Mouse (Mus musculus) midbrain, embryonic 14.5 days (tissue): ENCODE results near the gene Cblb. TPM values are rescaled to one million over a fixed set of nuclear protein-coding genes. Genes with fewer than 3 reads are reported as not detected.

Experiments
- ATAC-seq: fragments of 200-750 bp; cut with Nextera tagmentation; 2 replicates; pipeline ENCODE4 v1.8.0; 2017; ENCODE audit warnings: moderate number of reproducible peaks, moderate library complexity; ENCODE audit not compliant: low FRiP score, low TSS enrichment
- DNase-seq: peaks from one replicate; pipeline ENCODE4 v3.0.0-alpha.2; 2015
- H3K27ac ChIP-seq: fragments of 300-500 bp; sonication (generic); replicated peaks from 2 replicates; pipeline ENCODE4 v1.5.1; 2014; ENCODE audit warnings: mild to moderate bottlenecking, low read depth, low read length, moderate library complexity
- H3K27me3 ChIP-seq: fragments of 300-500 bp; sonication (generic); 2 replicates; pipeline ENCODE4 v1.6.1; 2014; ENCODE audit warnings: low read length, control low read depth, mixed read lengths; ENCODE audit not compliant: control insufficient read depth, insufficient read depth
- H3K36me3 ChIP-seq: fragments of 300-500 bp; sonication (generic); 2 replicates; pipeline ENCODE4 v1.6.1; 2014; ENCODE audit warnings: low read length, control low read depth; ENCODE audit not compliant: control insufficient read depth, insufficient read depth
- H3K4me1 ChIP-seq: fragments of 300-500 bp; sonication (generic); 2 replicates; pipeline ENCODE4 v1.6.1; 2014; ENCODE audit warnings: mild to moderate bottlenecking, antibody characterized with exemption, low read length, control low read depth; ENCODE audit not compliant: control insufficient read depth, insufficient read depth
- H3K4me2 ChIP-seq: fragments of 300-500 bp; sonication (generic); 2 replicates; pipeline ENCODE4 v1.6.1; 2014; ENCODE audit warnings: mild to moderate bottlenecking, low read length, moderate library complexity
- H3K4me3 ChIP-seq: fragments of 300-500 bp; sonication (generic); replicated peaks from 2 replicates; pipeline ENCODE4 v1.5.1; 2014; ENCODE audit warnings: low read depth, low read length
- H3K9ac ChIP-seq: fragments of 300-500 bp; sonication (generic); replicated peaks from 2 replicates; pipeline ENCODE4 v1.6.1; 2014; ENCODE audit warnings: mild to moderate bottlenecking, low read length, moderate library complexity
- H3K9me3 ChIP-seq: fragments of 300-500 bp; sonication (generic); 2 replicates; pipeline ENCODE4 v1.6.1; 2016; ENCODE audit warnings: low read length, control low read depth, mixed read lengths; ENCODE audit not compliant: control insufficient read depth
- WGBS: fragments of 180-500 bp; shearing (Covaris S2); extraction: QIAGEN DNeasy Blood & Tissue Kit; methylation state at CpG from one replicate; pipeline ENCODE4 v1.1.7; 2014; 5-methylcytosine and 5-hydroxymethylcytosine counted together
- polyA plus RNA-seq: library from polyadenylated mRNA; unstranded; fragments of >200 nt; fragmentation: Nextera tagmentation; extraction: Ambion mirVana; gene quantifications from 2 replicates; pipeline ENCODE4 v1.2.1, GENCODE M21; 2014

Gene Cblb
- polyA plus RNA-seq, 1 experiment from 2014 or later = 19.4 TPM

DNA sequence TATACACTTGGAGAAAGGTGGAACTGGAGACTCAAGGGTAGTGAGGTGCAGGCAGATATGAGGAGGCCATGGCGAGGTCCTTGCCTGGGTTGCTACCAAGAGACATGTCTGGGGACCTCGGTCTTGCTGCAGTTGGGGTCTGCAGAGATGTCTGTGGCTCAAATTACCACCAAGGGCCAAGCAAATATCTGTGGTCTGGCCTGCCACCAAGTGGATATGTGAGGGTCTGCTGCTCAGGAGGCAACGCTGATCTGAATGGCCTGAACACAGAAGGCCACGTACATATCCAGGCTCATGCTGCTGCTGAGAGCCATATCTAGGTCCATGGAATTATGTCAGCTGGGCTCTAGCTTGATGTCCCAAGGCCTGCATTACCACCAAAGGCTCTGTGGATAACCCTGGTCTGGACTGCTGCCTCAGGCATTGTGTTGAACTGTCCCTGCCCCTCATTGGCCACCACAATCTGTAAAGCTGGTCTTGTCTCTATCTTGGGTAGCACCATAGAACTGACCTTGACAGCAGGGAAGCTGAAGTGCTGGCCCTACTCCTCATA is 212.5 kb downstream of the Cblb start:
- H3K4me1 ChIP-seq = no peaks in the 10 kb centered on the region
- 90% methylated on average over 4 of the region's 4 CpGs for WGBS
- H3K9ac ChIP-seq = no peak overlapping the region
- ATAC-seq (peak; percentile 20; the same call in 1 of the 2 replicates), DNase-seq (no peak)
- no peak overlapping the region for H3K4me2 ChIP-seq
- no peaks in the 10 kb centered on the region for H3K36me3 ChIP-seq
- no peaks in the 10 kb centered on the region for H3K27me3 ChIP-seq
- H3K9me3 ChIP-seq = no peaks in the 10 kb centered on the region
- no peak overlapping the region for H3K4me3 ChIP-seq
- no peak overlapping the region for H3K27ac ChIP-seq

DNA sequence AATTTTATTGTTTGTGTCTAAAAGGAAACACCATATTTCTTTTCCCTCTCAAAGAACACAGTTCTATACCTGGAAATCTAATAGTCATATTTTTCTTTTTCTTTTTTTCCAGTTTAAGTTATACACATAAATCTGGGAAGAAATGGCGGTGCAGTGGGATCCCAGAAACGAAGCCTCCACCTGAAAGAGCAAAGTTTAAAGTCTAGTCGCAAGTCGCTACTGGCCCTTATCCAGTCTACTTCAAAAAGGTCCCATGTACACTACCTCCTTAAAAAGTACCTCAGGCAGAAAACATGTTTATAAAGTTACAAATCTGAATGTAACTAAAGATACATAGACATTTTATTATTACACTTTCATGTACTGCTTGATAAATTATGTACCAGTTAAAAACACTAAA is 219.2 kb downstream of the Cblb start:
- no peak overlapping the region for H3K27ac ChIP-seq
- no peaks in the 10 kb centered on the region for H3K4me1 ChIP-seq
- no peaks in the 10 kb centered on the region for H3K36me3 ChIP-seq
- 97% methylated on average over 4 of the region's 4 CpGs for WGBS
- H3K9ac ChIP-seq = no peak overlapping the region
- H3K4me3 ChIP-seq = no peak overlapping the region
- no peaks in the 10 kb centered on the region for H3K27me3 ChIP-seq
- DNase-seq (no peak), ATAC-seq (no peak)
- no peaks in the 10 kb centered on the region for H3K9me3 ChIP-seq
- no peak overlapping the region for H3K4me2 ChIP-seq

DNA sequence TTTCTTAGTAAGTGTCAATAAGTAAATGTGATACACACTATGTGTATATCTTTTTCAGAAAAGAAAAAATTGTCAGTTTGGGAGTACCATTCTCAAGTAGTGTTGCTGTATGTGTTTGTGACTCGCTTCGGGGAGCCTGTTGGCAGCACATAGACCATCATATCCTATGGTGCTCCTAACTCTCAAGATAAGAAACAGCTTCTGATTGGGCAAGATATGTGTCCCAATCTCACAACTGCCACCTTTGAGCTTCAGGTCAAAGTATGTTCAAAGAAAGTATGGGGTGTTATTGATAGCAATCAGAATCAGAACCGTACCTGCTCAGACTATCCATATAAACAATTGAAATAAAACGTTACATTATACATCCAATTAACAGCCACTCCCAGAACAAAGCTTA is 219.9 kb downstream of the Cblb start:
- H3K4me1 ChIP-seq = no peaks in the 10 kb centered on the region
- no peak overlapping the region for H3K9ac ChIP-seq
- H3K36me3 ChIP-seq = no peaks in the 10 kb centered on the region
- H3K27ac ChIP-seq = no peak overlapping the region
- H3K4me3 ChIP-seq = no peak overlapping the region
- H3K4me2 ChIP-seq = no peak overlapping the region
- DNase-seq (no peak), ATAC-seq (no peak)
- whole genome bisulfite sequencing = 96% methylated on average over 4 of the region's 4 CpGs
- H3K27me3 ChIP-seq = no peaks in the 10 kb centered on the region
- H3K9me3 ChIP-seq = no peaks in the 10 kb centered on the region
